Mouse (Mus musculus) adrenal gland, adult 18-20 months (tissue): ENCODE results near the gene Shbg. TPM values are rescaled to one million over a fixed set of nuclear protein-coding genes. Genes with fewer than 3 reads are reported as not detected.

Source experiments
- DNase-seq, 2 experiments: peaks; one replicate each; pipeline ENCODE4 v3.0.0; 2021 to 2022; ENCODE audit warnings: low spot score in 2 of 2
- microRNA-seq, 2 experiments: library from miRNA; unstranded; fragments of <30 nt; microRNA quantifications; one replicate each; pipeline ENCODE4 v1.2.0; 2021; ENCODE audit warnings: borderline number of aligned reads in 2 of 2
- total RNA-seq, 2 experiments: library from RNA; stranded (reverse); gene quantifications; 1 replicate in 1 of 2; 2 replicates in 1 of 2; pipeline ENCODE4 v1.2.3; 2021

The Shbg gene
- total RNA-seq, 2 experiments from 2014 or later: not detected

DNA sequence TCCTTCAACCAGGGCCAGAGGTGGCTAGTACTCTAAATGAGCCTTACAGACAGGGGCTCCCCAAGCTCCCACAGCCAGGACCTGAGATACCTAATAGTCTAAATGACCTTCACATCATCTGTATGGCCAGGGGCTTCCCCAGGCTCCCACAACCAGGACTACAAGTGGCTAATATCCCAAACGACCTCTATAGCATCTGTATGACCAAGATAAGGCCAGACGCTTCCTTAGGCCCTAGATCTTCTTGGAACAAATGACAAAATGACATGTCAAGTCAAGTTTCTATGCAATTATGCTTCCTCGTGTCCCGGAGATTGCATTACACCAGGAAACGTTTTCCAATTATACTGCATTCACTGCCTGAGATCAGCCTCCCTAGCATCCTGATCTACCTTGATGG is 41.4 kb downstream of the Shbg start:
- DNase-seq: no peak

DNA sequence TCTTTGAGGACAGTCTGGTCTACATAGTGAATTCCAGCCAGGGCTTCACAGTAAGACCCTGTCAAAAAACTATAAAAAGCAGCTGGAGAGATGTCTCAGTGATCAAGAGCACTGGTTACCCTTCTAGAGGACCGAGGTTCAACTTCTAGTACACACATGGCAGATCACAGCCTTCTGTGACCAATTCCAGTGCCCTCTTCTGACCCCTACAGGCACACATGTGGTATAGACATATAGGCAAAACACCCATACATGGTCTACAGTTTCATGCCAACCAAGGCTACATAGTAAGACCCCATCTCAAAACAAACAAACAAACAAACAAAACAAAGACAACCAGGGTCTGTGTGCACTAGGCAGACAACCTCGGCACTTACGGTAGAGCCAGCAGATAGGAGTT is 42.5 kb downstream of the Shbg start:
- no peak for DNase-seq

DNA sequence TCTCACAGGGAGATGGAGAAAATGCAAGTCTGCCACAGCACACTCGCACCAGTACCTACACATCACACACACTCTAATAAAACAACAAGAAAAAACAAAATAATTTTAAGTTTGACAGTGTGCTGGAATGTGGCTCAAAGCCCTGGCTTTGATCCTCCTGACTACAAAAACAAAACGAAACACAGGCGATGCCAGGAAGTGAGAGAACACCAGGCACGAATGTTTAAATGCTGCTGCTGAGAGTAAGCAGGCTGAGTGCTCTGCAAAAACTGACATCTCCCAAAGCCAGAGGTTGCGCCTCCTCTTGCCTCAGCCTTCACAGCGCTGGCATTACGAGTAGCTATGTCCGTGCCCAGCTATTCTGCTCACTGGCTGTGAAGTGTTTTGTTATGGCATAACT is 52.6 kb downstream of the Shbg start:
- DNase-seq: no peak

Small RNA genes within 50 kb of the gene (microRNA-seq; reads per million reads assigned to microRNA genes)
- gene Mir1934: 3.3 to 9.8 reads per million in 2 experiments
- gene Mir467f: 0 reads per million in 2 experiments

Other genes with a start within 250 kb of the Shbg start
- 100 to 1,000 TPM in 1 of 2 experiments, 10 to 100 TPM in 1; 87.6 to 109 TPM for gene Chd3, start 248.5 kb downstream of the Shbg start, total RNA-seq
- gene Naa38, start 222.4 kb downstream of the Shbg start, total RNA-seq: 100 to 1,000 TPM; 139 to 162 TPM
- gene Cyb5d1, start 222.3 kb downstream of the Shbg start, total RNA-seq: 10 to 100 TPM; 41.3 to 50.2 TPM
- gene Tmem88, start 219.7 kb downstream of the Shbg start, total RNA-seq: 1 to 10 TPM; 7.9 to 8.8 TPM
- gene Kdm6b, start 204.2 kb downstream of the Shbg start, total RNA-seq: 10 to 100 TPM; 32.7 to 34.8 TPM
- under 1 TPM; 0.13 TPM for gene Dnah2, start 68.8 kb downstream of the Shbg start, total RNA-seq
- gene Efnb3, start 57.7 kb downstream of the Shbg start, total RNA-seq: under 1 TPM; 0.74 to 0.76 TPM
- 10 to 100 TPM in 1 of 2 experiments, 1 to 10 TPM in 1; 9.6 to 10.9 TPM for gene Wrap53, start 37.6 kb downstream of the Shbg start, total RNA-seq
- 10 to 100 TPM; 48.4 to 53.4 TPM for gene Trp53, start 37.5 kb downstream of the Shbg start, total RNA-seq
- 10 to 100 TPM; 32.8 to 39.8 TPM for gene Atp1b2, start 12.0 kb downstream of the Shbg start, total RNA-seq
- 1 to 10 TPM; 5.9 to 6.5 TPM for gene Sat2, start 4.1 kb upstream of the Shbg start, total RNA-seq
- 10 to 100 TPM; 83.5 to 90.2 TPM for gene Fxr2, start 15.1 kb upstream of the Shbg start, total RNA-seq
- not detected for gene Sox15, start 37.4 kb upstream of the Shbg start, total RNA-seq
- 100 to 1,000 TPM in 1 of 2 experiments, 10 to 100 TPM in 1; 95.7 to 117 TPM for gene Mpdu1, start 44.7 kb upstream of the Shbg start, total RNA-seq
- gene Cd68, start 48.2 kb upstream of the Shbg start, total RNA-seq: 10 to 100 TPM; 20.5 to 36.7 TPM
- gene Eif4a1, start 54.5 kb upstream of the Shbg start, total RNA-seq: 100 to 1,000 TPM; 584 to 655 TPM
- gene Senp3, start 64.2 kb upstream of the Shbg start, total RNA-seq: 10 to 100 TPM; 69.0 to 79.8 TPM
- gene Tnfsf13, start 67.9 kb upstream of the Shbg start, total RNA-seq: 1 to 10 TPM; 2.8 to 5.3 TPM
- gene Tnfsf12, start 77.9 kb upstream of the Shbg start, total RNA-seq: 10 to 100 TPM; 23.7 to 26.2 TPM
- 1 to 10 TPM; 3.6 to 4.9 TPM for gene Tnfsfm13, start 78.2 kb upstream of the Shbg start, total RNA-seq
- gene Polr2a, start 140.7 kb upstream of the Shbg start, total RNA-seq: 10 to 100 TPM; 55.4 to 79.7 TPM
- gene Slc35g3, start 144.1 kb upstream of the Shbg start, total RNA-seq: not detected
- 10 to 100 TPM; 48.2 to 71.4 TPM for gene Zbtb4, start 148.0 kb upstream of the Shbg start, total RNA-seq
- gene Chrnb1, start 178.0 kb upstream of the Shbg start, total RNA-seq: 1 to 10 TPM; 1.3 to 3.9 TPM
- 10 to 100 TPM in 1 of 2 experiments, 1 to 10 TPM in 1; 3.0 to 13.0 TPM for gene Fgf11, start 184.0 kb upstream of the Shbg start, total RNA-seq
- gene Tmem102, start 187.7 kb upstream of the Shbg start, total RNA-seq: under 1 TPM; 0.36 to 0.51 TPM
- gene Gm39566, start 197.4 kb upstream of the Shbg start, total RNA-seq: not detected
- gene Spem2, start 200.6 kb upstream of the Shbg start, total RNA-seq: not detected
- not detected for gene Spem1, start 204.3 kb upstream of the Shbg start, total RNA-seq
- gene Nlgn2, start 219.9 kb upstream of the Shbg start, total RNA-seq: 10 to 100 TPM; 19.7 to 24.9 TPM
- 100 to 1,000 TPM; 145 TPM for gene Tmem256, start 220.6 kb upstream of the Shbg start, total RNA-seq
- 10 to 100 TPM; 38.2 to 46.2 TPM for gene Plscr3, start 228.5 kb upstream of the Shbg start, total RNA-seq
- under 1 TPM in 1 of 2 experiments, not detected in 1; 0.38 TPM for gene Tnk1, start 240.8 kb upstream of the Shbg start, total RNA-seq